ENCODE assay signal across 31 mouse cellular contexts in genomic region chr14:75716410-75716809, GRCm38 (mm10).
"Had no signal": no experiment of that assay in that cellular context is flagged by ENCODE, and none has a peak within 500 bp of the region (broad histone marks: within the 10 kb centered on the region; RNA-seq: fewer than 3 reads in every experiment).

No protein-coding gene starts in this region.

- DNase-seq: left cerebral cortex, postnatal 4 days; liver; liver, embryonic 13.5 days; liver, postnatal 0 days; lung, adult 18-20 months; lung, adult 2 months; lung, embryonic 14.5 days; lung, postnatal 10 days; lung, postnatal 14 days; lung, postnatal 36 days; lung, postnatal 4 days; midbrain, embryonic 14.5 days had no signal

- H3K9ac ChIP-seq: limb, embryonic 12.5 days; limb, embryonic 13.5 days; limb, embryonic 15.5 days; liver, embryonic 12.5 days; liver, embryonic 13.5 days; liver, embryonic 14.5 days; liver, embryonic 15.5 days; liver, postnatal 0 days; lung, embryonic 14.5 days; lung, embryonic 15.5 days; midbrain, embryonic 12.5 days; midbrain, embryonic 13.5 days; midbrain, embryonic 15.5 days; neural tube, embryonic 12.5 days had no signal

- H3K9me3 ChIP-seq: limb, embryonic 10.5 days; limb, embryonic 12.5 days; limb, embryonic 13.5 days; limb, embryonic 15.5 days; liver, embryonic 12.5 days; liver, embryonic 13.5 days; liver, embryonic 15.5 days; lung, embryonic 15.5 days; megakaryocyte, embryonic 14.5 days; midbrain, embryonic 10.5 days; midbrain, embryonic 12.5 days; midbrain, embryonic 13.5 days; midbrain, embryonic 15.5 days; neural tube, embryonic 12.5 days had no signal

- H3K4me2 ChIP-seq: limb, embryonic 12.5 days; limb, embryonic 13.5 days; limb, embryonic 15.5 days; liver, embryonic 11.5 days; liver, embryonic 12.5 days; liver, embryonic 13.5 days; liver, embryonic 15.5 days; lung, embryonic 14.5 days; lung, embryonic 15.5 days; midbrain, embryonic 12.5 days; midbrain, embryonic 13.5 days; midbrain, embryonic 15.5 days; neural tube, embryonic 12.5 days had no signal

- H3K27ac ChIP-seq: limb, embryonic 10.5 days; limb, embryonic 12.5 days; limb, embryonic 13.5 days; limb, embryonic 15.5 days; liver, embryonic 12.5 days; liver, embryonic 13.5 days; liver, embryonic 14.5 days; liver, embryonic 15.5 days; lung, embryonic 15.5 days; macrophage; midbrain, embryonic 10.5 days; midbrain, embryonic 12.5 days; midbrain, embryonic 13.5 days; midbrain, embryonic 15.5 days; neural tube, embryonic 12.5 days had no signal

- H3K27me3 ChIP-seq: limb, embryonic 12.5 days; limb, embryonic 13.5 days; limb, embryonic 15.5 days; liver, embryonic 12.5 days; liver, embryonic 13.5 days; liver, embryonic 15.5 days; lung, embryonic 15.5 days; megakaryocyte, embryonic 14.5 days; midbrain, embryonic 12.5 days; midbrain, embryonic 13.5 days; midbrain, embryonic 15.5 days; neural tube, embryonic 12.5 days had no signal

- H3K4me3 ChIP-seq: limb, embryonic 10.5 days; limb, embryonic 12.5 days; limb, embryonic 13.5 days; limb, embryonic 15.5 days; liver, embryonic 12.5 days; liver, embryonic 13.5 days; liver, embryonic 15.5 days; lung, embryonic 15.5 days; megakaryocyte, embryonic 14.5 days; midbrain, embryonic 10.5 days; midbrain, embryonic 12.5 days; midbrain, embryonic 13.5 days; midbrain, embryonic 15.5 days; myocyte; neural tube, embryonic 12.5 days had no signal

- H3K4me1 ChIP-seq: limb, embryonic 10.5 days; limb, embryonic 12.5 days; limb, embryonic 13.5 days; limb, embryonic 15.5 days; liver, embryonic 12.5 days; liver, embryonic 13.5 days; liver, embryonic 15.5 days; lung, embryonic 15.5 days; megakaryocyte, embryonic 14.5 days; midbrain, embryonic 10.5 days; midbrain, embryonic 12.5 days; midbrain, embryonic 13.5 days; midbrain, embryonic 15.5 days; neural tube, embryonic 12.5 days had no signal

- ATAC-seq: liver, embryonic 12.5 days; liver, postnatal 0 days; lung, postnatal 0 days; midbrain, embryonic 13.5 days; midbrain, embryonic 15.5 days; midbrain, embryonic 16.5 days had no signal
